Mouse (Mus musculus): Measurements from ENCODE around the gene Phf20. TPM values are rescaled to one million over a fixed set of nuclear protein-coding genes. Genes with fewer than 3 reads are reported as not detected.

Gene Phf20
- polyA plus RNA-seq, 1 experiment = 13.4 TPM

GRCm38 (mm10) chr2:156324116-156324588 is 127.9 kb downstream of the Phf20 start:
- Histone ChIP-seq H3K79me2 (ENCODE audit: control insufficient read depth, insufficient read depth) (no peaks in the 10 kb centered on the region), H3K4me3 (no peak overlapping the region), H3K4me2 (ENCODE audit: low read depth) (peak overlapping the region; percentile 54), H3ac (ENCODE audit: control insufficient read depth, insufficient read length) (no peak overlapping the region), H3K36me3 (ENCODE audit: control insufficient read depth, insufficient read depth) (no peaks in the 10 kb centered on the region), H3K27me3 (ENCODE audit: control insufficient read depth, insufficient read depth, insufficient read length) (no peaks in the 10 kb centered on the region)
- TF ChIP-seq REST (IDR thresholded peaks at IDR 0.05; ENCODE audit: insufficient read depth, insufficient read length) = no peak
- TF ChIP-seq E2F4 (IDR thresholded peaks at IDR 0.05; ENCODE audit: insufficient read depth) = no peak
- peak in 2 of 3 experiments; percentile 53 to 92 for TF ChIP-seq MYOG (IDR thresholded peaks at IDR 0.05; ENCODE audit: control insufficient read depth in 1 of 3, insufficient read depth in 1 of 3, insufficient read length in 2 of 3, low read depth in 2 of 3)
- TF ChIP-seq MAX (IDR thresholded peaks at IDR 0.05; ENCODE audit: low read depth) = no peak
- peak; percentile 49 to 76 (median 63) for TF ChIP-seq MYOD1 (IDR thresholded peaks at IDR 0.05; ENCODE audit: control insufficient read depth in 1 of 3, insufficient read length in 2 of 3, low read depth in 2 of 3)
- no peak for TF ChIP-seq TCF3 (IDR thresholded peaks at IDR 0.05; ENCODE audit: insufficient read length, low read depth)
- TF ChIP-seq POLR2A (IDR thresholded peaks at IDR 0.05; ENCODE audit: insufficient read length, low read depth) = no peak
- TF ChIP-seq POLR2AphosphoS2 (IDR thresholded peaks at IDR 0.05; ENCODE audit: insufficient read length, low read depth) = no peak
- peak; percentile 21 for TF ChIP-seq TCF12 (IDR thresholded peaks at IDR 0.05; ENCODE audit: insufficient read depth, poor library complexity, severe bottlenecking)
- no peak for TF ChIP-seq USF1 (IDR thresholded peaks at IDR 0.05; ENCODE audit: low read depth)
- peak; percentile 67 for TF ChIP-seq SRF (IDR thresholded peaks at IDR 0.05; ENCODE audit: control insufficient read depth, insufficient read length, low read depth)
- peak; percentile 88 for TF ChIP-seq CEBPB (IDR thresholded peaks at IDR 0.05; ENCODE audit: insufficient read depth, poor library complexity, severe bottlenecking)

DNA sequence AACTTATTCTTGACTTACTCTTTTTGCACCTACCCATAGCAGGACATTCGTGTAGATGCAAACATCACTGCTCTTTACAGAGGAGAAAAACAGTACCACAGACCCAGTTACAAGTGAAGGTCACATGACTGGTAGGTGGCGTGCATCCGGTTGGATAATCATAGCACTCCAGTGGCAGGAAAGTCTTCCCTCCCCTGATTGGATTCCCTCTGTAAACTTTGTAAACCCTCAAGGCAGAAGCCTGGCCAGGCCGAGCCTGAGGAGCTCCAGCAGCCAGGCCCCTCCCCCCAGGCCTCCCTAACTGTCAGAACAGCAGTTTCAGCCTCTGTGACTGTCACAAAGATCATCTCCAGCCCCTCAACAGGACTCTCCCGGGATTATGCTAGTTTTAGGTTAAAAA is 128.4 kb downstream of the Phf20 start:
- TF ChIP-seq TCF3 (IDR thresholded peaks at IDR 0.05; ENCODE audit: insufficient read length, low read depth) (no peak), USF1 (IDR thresholded peaks at IDR 0.05; ENCODE audit: low read depth) (peak; percentile 91)
- no peaks in the 10 kb centered on the region for H3K79me2 ChIP-seq (ENCODE audit: control insufficient read depth, insufficient read depth)
- H3K27me3 ChIP-seq (ENCODE audit: control insufficient read depth, insufficient read depth, insufficient read length) = no peaks in the 10 kb centered on the region
- H3ac ChIP-seq (ENCODE audit: control insufficient read depth, insufficient read length) = no peak overlapping the region
- H3K4me3 ChIP-seq = no peak overlapping the region
- H3K4me2 ChIP-seq (ENCODE audit: low read depth) = peak overlapping the region; percentile 54
- H3K36me3 ChIP-seq (ENCODE audit: control insufficient read depth, insufficient read depth) = no peaks in the 10 kb centered on the region

DNA sequence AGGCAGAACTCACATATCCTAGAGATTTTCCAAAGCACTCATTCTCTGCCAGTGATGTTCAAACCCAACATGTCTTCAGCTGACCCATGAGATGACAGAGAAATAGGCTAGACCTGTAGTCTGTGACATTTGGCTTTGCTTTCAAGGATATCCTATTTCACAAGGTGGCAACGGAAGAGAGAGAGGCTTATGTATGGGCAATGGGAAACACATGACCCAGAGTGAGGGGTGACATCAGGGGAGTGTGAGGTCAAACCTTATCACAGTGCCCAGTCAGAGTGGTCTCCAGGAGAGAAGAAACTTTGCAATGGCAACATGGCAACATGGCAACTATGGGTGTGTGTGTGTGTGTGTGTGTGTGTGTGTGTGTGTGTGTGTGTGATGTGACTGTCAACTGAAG is 134.4 kb downstream of the Phf20 start:
- no peak overlapping the region for H3K4me2 ChIP-seq (ENCODE audit: low read depth)
- H3K79me2 ChIP-seq (ENCODE audit: control insufficient read depth, insufficient read depth) = no peaks in the 10 kb centered on the region
- H3K36me3 ChIP-seq (ENCODE audit: control insufficient read depth, insufficient read depth) = no peaks in the 10 kb centered on the region
- H3K27me3 ChIP-seq (ENCODE audit: control insufficient read depth, insufficient read depth, insufficient read length) = no peaks in the 10 kb centered on the region
- H3K4me3 ChIP-seq = no peak overlapping the region
- H3ac ChIP-seq (ENCODE audit: control insufficient read depth, insufficient read length) = no peak overlapping the region
- TF ChIP-seq TCF12 (IDR thresholded peaks at IDR 0.05; ENCODE audit: insufficient read depth, poor library complexity, severe bottlenecking) (no peak), TCF3 (IDR thresholded peaks at IDR 0.05; ENCODE audit: insufficient read length, low read depth) (no peak), MYOD1 (IDR thresholded peaks at IDR 0.05; ENCODE audit: control insufficient read depth in 1 of 3, insufficient read length in 2 of 3, low read depth in 2 of 3) (no peak), POLR2A (IDR thresholded peaks at IDR 0.05; ENCODE audit: insufficient read length, low read depth) (no peak), MYOG (IDR thresholded peaks at IDR 0.05; ENCODE audit: control insufficient read depth in 1 of 3, insufficient read depth in 1 of 3, insufficient read length in 2 of 3, low read depth in 2 of 3) (no peak), REST (IDR thresholded peaks at IDR 0.05; ENCODE audit: insufficient read depth, insufficient read length) (no peak), POLR2AphosphoS2 (IDR thresholded peaks at IDR 0.05; ENCODE audit: insufficient read length, low read depth) (no peak), CEBPB (IDR thresholded peaks at IDR 0.05; ENCODE audit: insufficient read depth, poor library complexity, severe bottlenecking) (no peak), SRF (IDR thresholded peaks at IDR 0.05; ENCODE audit: control insufficient read depth, insufficient read length, low read depth) (no peak), MAX (IDR thresholded peaks at IDR 0.05; ENCODE audit: low read depth) (no peak), USF1 (IDR thresholded peaks at IDR 0.05; ENCODE audit: low read depth) (no peak)

GRCm38 (mm10) chr2:156331446-156331965 is 135.2 kb downstream of the Phf20 start:
- Histone ChIP-seq H3K36me3 (ENCODE audit: control insufficient read depth, insufficient read depth) (no peaks in the 10 kb centered on the region), H3K27me3 (ENCODE audit: control insufficient read depth, insufficient read depth, insufficient read length) (no peaks in the 10 kb centered on the region), H3K79me2 (ENCODE audit: control insufficient read depth, insufficient read depth) (no peaks in the 10 kb centered on the region), H3ac (ENCODE audit: control insufficient read depth, insufficient read length) (no peak overlapping the region), H3K4me2 (ENCODE audit: low read depth) (no peak overlapping the region), H3K4me3 (no peak overlapping the region)
- no peak for TF ChIP-seq TCF3 (IDR thresholded peaks at IDR 0.05; ENCODE audit: insufficient read length, low read depth)
- no peak for TF ChIP-seq E2F4 (IDR thresholded peaks at IDR 0.05; ENCODE audit: insufficient read depth)
- peak in 1 of 3 experiments; percentile 7 for TF ChIP-seq MYOG (IDR thresholded peaks at IDR 0.05; ENCODE audit: control insufficient read depth in 1 of 3, insufficient read depth in 1 of 3, insufficient read length in 2 of 3, low read depth in 2 of 3)
- no peak for TF ChIP-seq CEBPB (IDR thresholded peaks at IDR 0.05; ENCODE audit: insufficient read depth, poor library complexity, severe bottlenecking)
- no peak for TF ChIP-seq MAX (IDR thresholded peaks at IDR 0.05; ENCODE audit: low read depth)
- TF ChIP-seq TCF12 (IDR thresholded peaks at IDR 0.05; ENCODE audit: insufficient read depth, poor library complexity, severe bottlenecking) = no peak
- TF ChIP-seq MYOD1 (IDR thresholded peaks at IDR 0.05; ENCODE audit: control insufficient read depth in 1 of 3, insufficient read length in 2 of 3, low read depth in 2 of 3) = peak in 1 of 3 experiments; percentile 38

- TF ChIP-seq POLR2AphosphoS2 (IDR thresholded peaks at IDR 0.05; ENCODE audit: insufficient read length, low read depth) (no peak), MYOD1 (IDR thresholded peaks at IDR 0.05; ENCODE audit: control insufficient read depth in 1 of 3, insufficient read length in 2 of 3, low read depth in 2 of 3) (no peak), REST (IDR thresholded peaks at IDR 0.05; ENCODE audit: insufficient read depth, insufficient read length) (no peak), TCF3 (IDR thresholded peaks at IDR 0.05; ENCODE audit: insufficient read length, low read depth) (no peak), SRF (IDR thresholded peaks at IDR 0.05; ENCODE audit: control insufficient read depth, insufficient read length, low read depth) (no peak), MAX (IDR thresholded peaks at IDR 0.05; ENCODE audit: low read depth) (no peak), USF1 (IDR thresholded peaks at IDR 0.05; ENCODE audit: low read depth) (no peak), CEBPB (IDR thresholded peaks at IDR 0.05; ENCODE audit: insufficient read depth, poor library complexity, severe bottlenecking) (no peak), E2F4 (IDR thresholded peaks at IDR 0.05; ENCODE audit: insufficient read depth) (no peak), TCF12 (IDR thresholded peaks at IDR 0.05; ENCODE audit: insufficient read depth, poor library complexity, severe bottlenecking) (no peak), MYOG (IDR thresholded peaks at IDR 0.05; ENCODE audit: control insufficient read depth in 1 of 3, insufficient read depth in 1 of 3, insufficient read length in 2 of 3, low read depth in 2 of 3) (no peak), POLR2A (IDR thresholded peaks at IDR 0.05; ENCODE audit: insufficient read length, low read depth) (no peak)
- H3K36me3 ChIP-seq (ENCODE audit: control insufficient read depth, insufficient read depth) = no peaks in the 10 kb centered on the region
- no peaks in the 10 kb centered on the region for H3K79me2 ChIP-seq (ENCODE audit: control insufficient read depth, insufficient read depth)
- no peak overlapping the region for H3ac ChIP-seq (ENCODE audit: control insufficient read depth, insufficient read length)
- H3K4me3 ChIP-seq = no peak overlapping the region
- H3K4me2 ChIP-seq (ENCODE audit: low read depth) = no peak overlapping the region
- H3K27me3 ChIP-seq (ENCODE audit: control insufficient read depth, insufficient read depth, insufficient read length) = no peaks in the 10 kb centered on the region
Observed at GRCm38 (mm10) chr2:156340078-156340477, 143.8 kb downstream of the Phf20 start.
